ENCODE assay signal across 18 mouse cellular contexts in the genomic region with DNA sequence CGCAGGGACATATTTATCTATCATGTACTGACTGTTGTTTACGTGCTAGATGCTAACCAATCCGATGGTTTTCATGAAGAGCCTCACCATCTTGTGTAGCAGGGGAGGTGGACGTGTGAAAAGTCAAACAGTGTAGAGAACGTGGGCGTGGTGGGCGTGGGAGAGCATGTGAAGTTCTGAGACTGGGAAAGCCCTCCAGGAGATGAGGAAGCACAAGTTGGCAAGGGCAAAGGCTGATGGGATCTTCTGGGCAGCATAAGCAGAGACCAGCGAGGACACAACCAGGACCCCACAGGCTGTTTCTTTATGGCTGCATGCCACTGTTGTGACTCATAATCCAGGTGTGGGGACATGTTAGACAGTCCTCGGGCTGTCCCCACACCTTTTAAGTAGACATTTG. TPM values are rescaled to one million over a fixed set of nuclear protein-coding genes. Genes with fewer than 3 reads are reported as not detected.
DNase-seq lines count a peak whose midpoint lies in the region; ATAC-seq lines count a peak whose summit lies in the region.
"Had no signal": no experiment of that assay in that cellular context is flagged by ENCODE, and none has a peak within 500 bp of the region (broad histone marks: within the 10 kb centered on the region; RNA-seq: fewer than 3 reads in every experiment).

No protein-coding gene starts in this region.

- 82% methylated on average over 9 of the region's 9 CpGs for WGBS in forebrain, embryonic 14.5 days
- WGBS in forebrain, embryonic 16.5 days, result 78% methylated on average over 9 of the region's 9 CpGs
- WGBS in liver, embryonic 15.5 days (ENCODE audit: insufficient replicate concordance), result 68% methylated on average over 9 of the region's 9 CpGs

- H3K4me2 ChIP-seq in forebrain, embryonic 14.5 days (ENCODE audit: low read length), result 0 out of 2 replicates have a peak overlapping the region, but pooled peaks have one; percentile 10
- H3K4me2 ChIP-seq in forebrain, embryonic 16.5 days (ENCODE audit: low read length), result no peak overlapping the region
- H3K4me2 ChIP-seq in liver, embryonic 15.5 days, result peak overlapping the region; percentile 47
- H3K4me2 ChIP-seq: embryonic facial prominence, embryonic 13.5 days; heart, embryonic 12.5 days had no signal

- H3K4me1 ChIP-seq in erythroblast, embryonic 14.5 days (ENCODE audit: control insufficient read depth), result peaks cover 81% of the 10 kb centered on the region
- H3K4me1 ChIP-seq in forebrain, embryonic 14.5 days (ENCODE audit: control insufficient read depth, insufficient read depth, low read length), result peaks cover 54% of the 10 kb centered on the region
- peaks cover 57% of the 10 kb centered on the region for H3K4me1 ChIP-seq in forebrain, embryonic 16.5 days (replicated peaks; ENCODE audit: control insufficient read depth, insufficient read depth, low read length)
- peaks cover 71% of the 10 kb centered on the region for H3K4me1 ChIP-seq in liver, embryonic 15.5 days (replicated peaks)

- no peak for DNase-seq in forebrain, embryonic 14.5 days (ENCODE audit: low spot score)
- DNase-seq in fat pad, adult 2 months (ENCODE audit: extremely low read depth, low read depth, low spot score), result peak; percentile 42
- no peak for DNase-seq in cerebellum, adult 9-10 months
- DNase-seq in c-Kit-positive CD71-positive TER-119-positive erythroid progenitor cells, embryonic 14.5 days (ENCODE audit: low spot score), result no peak
- DNase-seq: adrenal gland, postnatal 10 days; cerebellum, adult 11-12 months; cerebellum, adult 9-11 months; cerebellum, postnatal 36 days; gastrocnemius, postnatal 10 days had no signal

- no peak overlapping the region for H3K27ac ChIP-seq in forebrain, embryonic 14.5 days (ENCODE audit: low read depth, low read length)
- no peak overlapping the region for H3K27ac ChIP-seq in forebrain, embryonic 16.5 days (ENCODE audit: low read length)
- peak overlapping the region; percentile 46 for H3K27ac ChIP-seq in liver, embryonic 15.5 days (replicated peaks)
- H3K27ac ChIP-seq: embryonic facial prominence, embryonic 13.5 days; hindbrain, embryonic 14.5 days had no signal

- peaks cover 23% of the 10 kb centered on the region for H3K27me3 ChIP-seq in erythroblast, embryonic 14.5 days (ENCODE audit: control insufficient read depth)
- no peaks in the 10 kb centered on the region for H3K27me3 ChIP-seq in forebrain, embryonic 14.5 days (replicated peaks; ENCODE audit: control insufficient read depth, insufficient read depth, low read length)
- no peaks in the 10 kb centered on the region for H3K27me3 ChIP-seq in forebrain, embryonic 16.5 days (replicated peaks; ENCODE audit: control insufficient read depth, insufficient read depth, low read length)
- 0 out of 2 replicates have a peak, but pooled peaks cover 9% of the 10 kb centered on the region for H3K27me3 ChIP-seq in liver, embryonic 15.5 days

- peaks cover 73% of the 10 kb centered on the region for H3K36me3 ChIP-seq in erythroblast, embryonic 14.5 days (ENCODE audit: control insufficient read depth)
- no peaks in the 10 kb centered on the region for H3K36me3 ChIP-seq in forebrain, embryonic 14.5 days (ENCODE audit: control insufficient read depth, insufficient read depth, low read length)
- H3K36me3 ChIP-seq in forebrain, embryonic 16.5 days (ENCODE audit: control insufficient read depth, insufficient read depth), result no peaks in the 10 kb centered on the region
- peaks cover 19% of the 10 kb centered on the region for H3K36me3 ChIP-seq in liver, embryonic 15.5 days (replicated peaks)
- H3K36me3 ChIP-seq: embryonic facial prominence, embryonic 13.5 days; heart, embryonic 12.5 days had no signal

- ATAC-seq in erythroblast, adult 5-6 weeks (replicated peaks; ENCODE audit: low FRiP score, poor library complexity, severe bottlenecking), result no peak
- ATAC-seq in forebrain, embryonic 14.5 days, result no peak
- ATAC-seq in forebrain, embryonic 16.5 days, result no peak
- ATAC-seq in liver, embryonic 15.5 days (ENCODE audit: insufficient read depth), result no peak
- ATAC-seq: intestine, embryonic 16.5 days had no signal

- H3K9ac ChIP-seq in forebrain, embryonic 14.5 days (ENCODE audit: low read length), result no peak overlapping the region
- H3K9ac ChIP-seq in forebrain, embryonic 16.5 days (replicated peaks; ENCODE audit: low read depth, low read length), result no peak overlapping the region
- no peak overlapping the region for H3K9ac ChIP-seq in liver, embryonic 15.5 days
- H3K9ac ChIP-seq: embryonic facial prominence, embryonic 13.5 days; heart, embryonic 12.5 days; hindbrain, embryonic 14.5 days had no signal

- H3K4me3 ChIP-seq in erythroblast, embryonic 14.5 days (replicated peaks), result peak overlapping the region; percentile 12
- H3K4me3 ChIP-seq in forebrain, embryonic 14.5 days (ENCODE audit: low read depth, low read length), result no peak overlapping the region
- H3K4me3 ChIP-seq in forebrain, embryonic 16.5 days (replicated peaks; ENCODE audit: low read length), result no peak overlapping the region
- H3K4me3 ChIP-seq in liver, embryonic 15.5 days (replicated peaks), result no peak overlapping the region; the same call in 1 of the 2 replicates
- H3K4me3 ChIP-seq: embryonic facial prominence, embryonic 13.5 days; heart, embryonic 12.5 days had no signal

- H3K9me3 ChIP-seq in erythroblast, embryonic 14.5 days (ENCODE audit: control insufficient read depth, low read length), result no peaks in the 10 kb centered on the region
- H3K9me3 ChIP-seq in forebrain, embryonic 14.5 days (replicated peaks; ENCODE audit: control insufficient read depth, low read length), result no peaks in the 10 kb centered on the region
- no peaks in the 10 kb centered on the region for H3K9me3 ChIP-seq in forebrain, embryonic 16.5 days (ENCODE audit: control insufficient read depth, low read length)
- no peaks in the 10 kb centered on the region for H3K9me3 ChIP-seq in liver, embryonic 15.5 days (replicated peaks)
- H3K9me3 ChIP-seq: embryonic facial prominence, embryonic 13.5 days; heart, embryonic 12.5 days; hindbrain, embryonic 10.5 days had no signal

RNA-seq across cellular contexts. Expression of a gene that starts 5.4 kb away (rescaled TPM):
- 4.5 and 4.8 TPM in 2 replicates for polyA plus RNA-seq in erythroblast, embryonic 14.5 days (2012)
- total RNA-seq in erythroblast, adult 5-6 weeks (2015; ENCODE audit: low replicate concordance), result 7.1 and 25.3 TPM in 2 replicates
- total RNA-seq in erythroblast, adult 5-6 weeks (2017; ENCODE audit: low replicate concordance), result 30.1 and 55.5 TPM in 2 replicates
- polyA plus RNA-seq in forebrain, embryonic 14.5 days (2014; fragmentation: Nextera tagmentation; extraction: Ambion mirVana), result 36.6 and 45.8 TPM in 2 replicates
- polyA plus RNA-seq in forebrain, embryonic 16.5 days (2015; fragmentation: Nextera tagmentation; extraction: Ambion mirVana), result 41.4 and 41.8 TPM in 2 replicates
- polyA plus RNA-seq in liver, embryonic 15.5 days (2015; fragmentation: Nextera tagmentation; extraction: Ambion mirVana), result 18.2 and 21.3 TPM in 2 replicates
